Mouse (Mus musculus) heart, embryonic 15.5 days (tissue): Measurements from ENCODE around the gene Nubp1. TPM values are rescaled to one million over a fixed set of nuclear protein-coding genes. Genes with fewer than 3 reads are reported as not detected.

ENCODE experiments used
- ATAC-seq: fragments of 200-750 bp; cut with Nextera tagmentation; replicated peaks from 2 replicates; pipeline ENCODE4 v1.8.0; 2017; ENCODE audit warnings: low read depth, moderate TSS enrichment; ENCODE audit not compliant: insufficient number of reproducible peaks, insufficient read depth, low FRiP score
- H3K27ac ChIP-seq: fragments of 300-500 bp; sonication (generic); 2 replicates; pipeline ENCODE4 v1.5.1; 2015; ENCODE audit warnings: mild to moderate bottlenecking, inconsistent platforms
- H3K27me3 ChIP-seq: fragments of 300-500 bp; sonication (generic); 2 replicates; pipeline ENCODE4 v1.6.1; 2015; ENCODE audit warnings: inconsistent platforms
- H3K36me3 ChIP-seq: fragments of 300-500 bp; sonication (generic); 2 replicates; pipeline ENCODE4 v1.6.1; 2015; ENCODE audit warnings: mild to moderate bottlenecking, inconsistent platforms
- H3K4me1 ChIP-seq: fragments of 300-500 bp; sonication (generic); replicated peaks from 2 replicates; pipeline ENCODE4 v1.6.1; 2015; ENCODE audit warnings: inconsistent platforms
- H3K4me2 ChIP-seq: fragments of 300-500 bp; sonication (generic); 2 replicates; pipeline ENCODE4 v1.6.1; 2015; ENCODE audit warnings: inconsistent platforms, mild to moderate bottlenecking, moderate library complexity
- H3K4me3 ChIP-seq: fragments of 300-500 bp; sonication (generic); 2 replicates; pipeline ENCODE4 v1.5.1; 2015; ENCODE audit warnings: mild to moderate bottlenecking, inconsistent platforms
- H3K9ac ChIP-seq: fragments of 300-500 bp; sonication (generic); 2 replicates; pipeline ENCODE4 v1.6.1; 2015; ENCODE audit warnings: mild to moderate bottlenecking, inconsistent platforms
- H3K9me3 ChIP-seq: fragments of 300-500 bp; sonication (generic); replicated peaks from 2 replicates; pipeline ENCODE4 v1.6.1; 2016; ENCODE audit warnings: inconsistent platforms
- WGBS: fragments of 180-500 bp; shearing (Covaris S2); methylation state at CpG from one replicate; pipeline ENCODE4 v1.1.7; 2015; ENCODE audit warnings: mixed read lengths; 5-methylcytosine and 5-hydroxymethylcytosine counted together
- polyA plus RNA-seq: library from polyadenylated mRNA; unstranded; fragments of >200 nt; fragmentation: Nextera tagmentation; extraction: Ambion mirVana; gene quantifications from 2 replicates; pipeline ENCODE4 v1.2.1, GENCODE M21; 2015

The Nubp1 gene
- polyA plus RNA-seq, 1 experiment from 2014 or later, result 28.7 TPM

DNA sequence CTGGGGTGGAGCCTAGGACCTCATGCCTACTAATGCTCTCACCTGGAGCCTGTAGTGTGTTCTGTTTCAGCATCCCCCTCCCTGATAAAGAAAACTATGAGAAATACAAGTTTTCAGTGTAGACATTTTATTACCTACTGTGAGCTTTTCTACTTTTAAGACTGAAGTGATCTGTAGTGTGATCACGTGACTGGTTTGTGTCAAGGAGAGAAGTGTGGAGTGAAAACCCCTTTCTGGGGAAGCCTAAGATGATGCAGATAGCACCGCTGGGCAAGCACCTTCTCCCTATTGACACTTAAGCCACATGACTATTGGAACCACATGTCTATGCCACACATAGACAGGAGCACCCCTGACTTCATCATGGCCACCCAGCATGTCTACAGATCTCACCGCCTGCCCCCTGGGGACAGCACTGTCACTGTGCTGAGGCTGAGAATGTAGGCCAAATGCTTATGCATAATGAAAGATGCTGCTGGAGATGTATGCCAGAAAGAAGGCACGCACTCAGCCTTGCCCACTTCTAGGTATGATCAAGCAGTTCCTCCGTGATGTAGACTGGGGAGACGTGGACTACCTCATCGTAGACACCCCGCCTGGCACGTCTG is 8.8 kb downstream of the Nubp1 start:
- no peak overlapping the region for H3K27ac ChIP-seq
- H3K4me1 ChIP-seq, result no peaks in the 10 kb centered on the region
- H3K9me3 ChIP-seq, result no peaks in the 10 kb centered on the region
- H3K9ac ChIP-seq, result no peak overlapping the region
- H3K27me3 ChIP-seq, result no peaks in the 10 kb centered on the region
- no peak overlapping the region for H3K4me3 ChIP-seq
- no peak overlapping the region for H3K4me2 ChIP-seq
- no peak for ATAC-seq
- WGBS, result 93% methylated on average over 9 of the region's 9 CpGs
- peaks cover 78% of the 10 kb centered on the region for H3K36me3 ChIP-seq

DNA sequence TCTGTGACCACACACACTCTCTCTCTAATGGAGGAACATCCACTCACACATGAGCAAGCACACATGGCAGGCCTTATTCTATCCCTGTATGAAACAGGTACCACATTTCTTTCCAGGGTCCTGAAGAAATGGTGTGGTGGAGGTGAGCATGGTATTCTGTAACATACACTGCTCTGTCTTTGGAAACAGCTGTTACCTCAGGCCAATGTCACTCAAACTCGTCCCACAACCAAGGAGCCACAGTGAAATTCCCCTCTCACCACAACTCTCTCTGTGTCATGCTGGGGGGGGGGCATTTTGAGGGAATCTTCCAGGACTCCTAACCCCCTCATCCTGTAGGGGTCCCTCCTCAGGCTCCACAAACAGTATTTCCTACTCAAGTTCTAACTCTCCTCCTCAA is 20.2 kb downstream of the Nubp1 start:
- Histone ChIP-seq H3K9me3 (no peaks in the 10 kb centered on the region), H3K4me3 (no peak overlapping the region), H3K36me3 (no peaks in the 10 kb centered on the region), H3K27ac (no peak overlapping the region), H3K4me1 (no peaks in the 10 kb centered on the region), H3K4me2 (no peak overlapping the region), H3K27me3 (no peaks in the 10 kb centered on the region), H3K9ac (no peak overlapping the region)
- ATAC-seq, result no peak
- 72% methylated on average over 1 of the region's 1 CpGs for WGBS

DNA sequence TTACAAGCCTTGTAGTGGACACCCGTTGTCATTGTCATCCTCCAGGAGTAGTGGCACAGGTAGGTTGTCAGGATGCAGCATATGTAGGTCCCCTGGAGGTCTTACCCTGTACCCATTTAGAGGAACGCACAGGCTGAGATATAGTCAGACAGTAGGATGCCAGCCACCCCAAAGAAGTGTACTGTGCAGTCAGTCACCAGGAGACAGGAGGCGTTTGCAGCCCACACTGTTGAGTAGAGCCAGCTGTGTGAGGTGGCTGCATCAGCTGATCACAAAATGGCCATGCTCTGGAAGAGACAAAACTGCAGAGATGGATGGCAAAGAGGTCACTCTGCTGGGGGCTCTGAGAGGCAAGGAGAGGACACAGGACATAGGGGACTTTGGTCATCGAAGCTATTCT is 20.6 kb downstream of the Nubp1 start:
- Histone ChIP-seq H3K4me1 (no peaks in the 10 kb centered on the region), H3K36me3 (no peaks in the 10 kb centered on the region), H3K4me3 (no peak overlapping the region), H3K27ac (no peak overlapping the region), H3K4me2 (no peak overlapping the region), H3K9me3 (no peaks in the 10 kb centered on the region), H3K27me3 (no peaks in the 10 kb centered on the region), H3K9ac (no peak overlapping the region)
- ATAC-seq, result no peak
- WGBS, result 82% methylated on average over 4 of the region's 4 CpGs

DNA sequence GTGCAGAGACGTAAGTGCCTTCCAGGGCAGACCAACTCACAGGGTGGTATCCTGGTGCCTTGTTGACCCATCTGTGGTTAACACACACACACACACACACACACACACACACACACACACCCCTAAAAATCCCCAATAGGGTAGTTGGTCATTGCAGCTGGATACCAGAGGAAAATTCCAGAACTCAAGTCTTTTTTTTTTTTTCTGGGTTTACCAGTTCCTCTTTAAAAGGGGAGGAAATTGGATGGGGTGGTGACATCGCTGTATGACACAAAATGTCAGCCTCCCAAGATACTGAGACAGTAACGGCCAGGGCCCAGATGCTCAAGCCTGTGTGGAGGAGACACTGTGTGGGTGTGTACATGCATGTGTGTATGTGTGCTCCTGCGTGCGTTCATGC is 21.6 kb downstream of the Nubp1 start:
- WGBS, result 73% methylated on average over 5 of the region's 5 CpGs
- no peaks in the 10 kb centered on the region for H3K27me3 ChIP-seq
- H3K4me2 ChIP-seq, result no peak overlapping the region
- H3K4me3 ChIP-seq, result no peak overlapping the region
- no peaks in the 10 kb centered on the region for H3K4me1 ChIP-seq
- ATAC-seq, result no peak
- no peak overlapping the region for H3K9ac ChIP-seq
- H3K9me3 ChIP-seq, result no peaks in the 10 kb centered on the region
- H3K27ac ChIP-seq, result no peak overlapping the region
- no peaks in the 10 kb centered on the region for H3K36me3 ChIP-seq

DNA sequence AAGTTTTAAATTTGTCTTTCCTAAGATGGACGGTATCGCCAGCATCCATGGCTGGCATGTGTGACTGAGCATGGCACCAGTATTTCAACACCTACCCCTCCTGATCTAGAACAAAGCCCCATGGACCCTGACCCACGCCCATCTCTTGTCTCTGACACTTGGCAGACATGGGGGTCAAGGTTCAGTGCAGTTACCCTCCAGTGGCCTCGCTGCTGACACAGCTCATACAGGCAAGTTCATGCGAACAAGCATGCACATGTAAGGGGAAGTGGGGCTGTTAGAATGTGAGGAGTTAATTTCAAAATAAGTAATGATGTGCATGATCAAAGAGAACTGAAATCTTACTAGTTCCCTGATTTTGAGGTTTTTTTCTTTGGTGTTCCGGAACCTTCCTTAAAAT is 24.4 kb downstream of the Nubp1 start:
- no peak overlapping the region for H3K9ac ChIP-seq
- ATAC-seq, result no peak
- no peak overlapping the region for H3K4me3 ChIP-seq
- H3K4me1 ChIP-seq, result no peaks in the 10 kb centered on the region
- H3K4me2 ChIP-seq, result no peak overlapping the region
- no peaks in the 10 kb centered on the region for H3K27me3 ChIP-seq
- no peaks in the 10 kb centered on the region for H3K9me3 ChIP-seq
- H3K36me3 ChIP-seq, result no peaks in the 10 kb centered on the region
- 75% methylated on average over 6 of the region's 6 CpGs for WGBS
- no peak overlapping the region for H3K27ac ChIP-seq

DNA sequence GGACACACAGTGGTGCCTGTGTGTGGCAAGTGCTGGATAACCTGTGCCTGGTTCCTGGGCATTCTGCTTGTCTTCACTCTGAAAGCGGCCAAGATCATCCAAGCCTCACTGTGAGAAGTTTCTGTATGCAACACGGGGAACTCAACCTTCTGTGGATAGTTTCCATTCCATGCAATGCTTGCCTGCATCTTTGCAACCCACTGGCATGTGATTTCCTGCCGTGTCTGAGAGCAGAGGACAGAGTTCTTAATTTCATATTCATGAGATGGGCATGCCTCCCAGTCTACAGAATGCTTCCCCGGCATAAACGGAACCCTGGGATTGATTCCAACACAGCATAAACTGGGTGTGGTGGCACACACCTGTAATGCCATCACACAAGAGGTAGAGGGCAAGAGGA is 26.3 kb downstream of the Nubp1 start:
- Histone ChIP-seq H3K36me3 (no peaks in the 10 kb centered on the region), H3K27ac (no peak overlapping the region), H3K9ac (no peak overlapping the region), H3K9me3 (no peaks in the 10 kb centered on the region), H3K4me2 (no peak overlapping the region), H3K27me3 (no peaks in the 10 kb centered on the region), H3K4me3 (no peak overlapping the region), H3K4me1 (no peaks in the 10 kb centered on the region)
- WGBS, result 82% methylated on average over 5 of the region's 5 CpGs
- ATAC-seq, result no peak

DNA sequence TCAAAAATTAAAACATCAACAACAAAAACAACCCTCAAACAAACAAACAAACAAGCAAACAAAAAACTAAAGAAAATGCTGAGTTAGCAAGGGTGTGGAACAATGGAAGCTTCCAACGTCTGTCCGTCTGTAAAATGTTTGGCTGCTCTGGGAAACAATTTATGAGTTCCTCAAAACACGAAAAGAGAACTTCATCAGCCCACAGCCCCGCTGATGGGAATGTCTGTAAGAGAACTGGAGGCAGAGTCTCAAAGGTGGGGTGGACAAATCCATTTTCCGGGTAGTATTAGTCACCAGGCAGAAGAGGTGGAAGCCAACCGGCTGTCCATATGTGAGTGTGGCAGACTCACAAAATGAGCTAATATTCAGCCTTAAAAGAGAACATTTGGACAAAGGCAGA is 29.6 kb downstream of the Nubp1 start:
- Histone ChIP-seq H3K27ac (no peak overlapping the region), H3K27me3 (no peaks in the 10 kb centered on the region), H3K36me3 (no peaks in the 10 kb centered on the region), H3K9ac (no peak overlapping the region), H3K4me2 (no peak overlapping the region), H3K9me3 (no peaks in the 10 kb centered on the region), H3K4me1 (no peaks in the 10 kb centered on the region), H3K4me3 (no peak overlapping the region)
- ATAC-seq, result no peak
- 85% methylated on average over 6 of the region's 6 CpGs for WGBS

DNA sequence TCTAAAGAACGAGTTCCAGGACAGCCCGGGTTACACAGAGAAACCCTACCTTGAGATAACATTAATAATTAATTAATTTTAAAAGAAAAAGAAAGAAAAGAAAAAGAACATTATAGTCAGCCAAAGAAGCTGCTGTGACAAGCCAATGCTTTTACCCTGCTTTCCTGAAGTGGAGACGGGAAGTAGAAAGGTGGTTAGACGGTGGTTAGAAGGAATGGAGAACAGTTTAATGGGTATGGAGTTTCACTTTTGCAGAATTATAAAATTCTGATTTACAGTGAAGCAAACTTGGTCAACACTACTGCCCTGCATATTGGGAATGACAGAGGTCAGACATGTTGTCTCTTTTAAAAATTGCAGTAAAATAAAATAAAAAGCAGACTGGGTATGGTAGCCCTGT is 30.0 kb downstream of the Nubp1 start:
- H3K4me1 ChIP-seq, result 0 out of 2 replicates have a peak, but pooled peaks cover 2% of the 10 kb centered on the region
- ATAC-seq, result no peak
- H3K9me3 ChIP-seq, result no peaks in the 10 kb centered on the region
- H3K36me3 ChIP-seq, result no peaks in the 10 kb centered on the region
- WGBS, result 82% methylated on average over 4 of the region's 4 CpGs
- no peak overlapping the region for H3K4me2 ChIP-seq
- H3K9ac ChIP-seq, result no peak overlapping the region
- no peak overlapping the region for H3K27ac ChIP-seq
- no peaks in the 10 kb centered on the region for H3K27me3 ChIP-seq
- no peak overlapping the region for H3K4me3 ChIP-seq

- H3K27ac ChIP-seq, result no peak overlapping the region
- no peaks in the 10 kb centered on the region for H3K9me3 ChIP-seq
- no peak overlapping the region for H3K9ac ChIP-seq
- H3K36me3 ChIP-seq, result no peaks in the 10 kb centered on the region
- H3K27me3 ChIP-seq, result no peaks in the 10 kb centered on the region
- no peak for ATAC-seq
- no peak overlapping the region for H3K4me2 ChIP-seq
- no peak overlapping the region for H3K4me3 ChIP-seq
- H3K4me1 ChIP-seq, result peaks cover 14% of the 10 kb centered on the region; the same call in 1 of the 2 replicates
Measured at GRCm38 (mm10) chr16:10443723-10444122, 32.0 kb downstream of the Nubp1 start.

DNA sequence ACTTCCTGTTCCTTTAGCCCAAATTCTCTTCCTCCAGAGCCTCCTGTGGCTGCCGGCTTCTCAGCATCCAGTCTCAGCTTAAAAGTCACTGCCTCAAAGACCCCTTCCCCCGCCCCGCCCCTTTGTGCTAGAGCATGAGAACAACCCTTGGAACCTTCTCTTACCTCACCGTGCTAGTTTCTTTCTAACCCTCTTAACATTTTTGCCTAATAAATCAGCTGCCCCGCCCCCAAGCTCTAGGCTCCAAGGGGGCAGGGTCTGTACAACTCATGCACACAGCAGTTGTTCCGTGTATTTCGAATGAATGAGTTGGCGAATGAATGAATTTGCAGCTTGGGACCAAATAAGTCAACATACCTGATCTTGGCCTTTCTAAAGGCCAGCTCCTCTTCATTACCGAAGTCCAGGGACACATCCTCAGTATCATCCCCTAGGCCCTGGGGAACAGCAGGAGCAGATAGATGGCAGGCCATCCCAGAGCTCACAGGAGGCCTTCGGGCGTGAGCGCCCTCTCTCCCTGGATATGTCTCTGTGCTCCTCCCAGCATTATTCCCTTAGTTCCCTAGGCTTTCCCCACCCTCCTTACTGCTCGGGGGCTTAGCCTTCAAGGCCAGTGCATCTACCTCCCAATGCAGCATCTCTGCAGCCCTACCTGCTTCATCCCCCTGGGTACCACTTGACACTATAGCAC is 35.0 kb downstream of the Nubp1 start:
- Histone ChIP-seq H3K36me3 (no peaks in the 10 kb centered on the region), H3K27ac (0 out of 2 replicates have a peak overlapping the region, but pooled peaks have one; percentile 28), H3K4me3 (peak overlapping the region; percentile 42), H3K4me2 (peak overlapping the region; percentile 51), H3K4me1 (peaks cover 19% of the 10 kb centered on the region), H3K9me3 (no peaks in the 10 kb centered on the region), H3K9ac (no peak overlapping the region), H3K27me3 (no peaks in the 10 kb centered on the region)
- WGBS, result 37% methylated on average over 13 of the region's 13 CpGs
- 0 out of 2 replicates have a peak, but pooled peaks have one; percentile 23 for ATAC-seq

GRCm38 (mm10) chr16:10447264-10447594 is 35.5 kb downstream of the Nubp1 start, which contains the start of gene Tvp23a:
Gene Tvp23a (minus strand): TSS chr16:10447362.
- Histone ChIP-seq H3K4me2 (peak within 1 kb of the TSS; percentile 51), H3K4me1 (peaks cover 24% of the 10 kb centered on the region), H3K4me3 (peak within 1 kb of the TSS; percentile 42), H3K27me3 (no peaks in the 10 kb centered on the region), H3K9me3 (no peaks in the 10 kb centered on the region), H3K36me3 (no peaks in the 10 kb centered on the region), H3K9ac (no peak within 1 kb of the TSS), H3K27ac (0 out of 2 replicates have a peak within 1 kb of the TSS, but pooled peaks have one; percentile 28)
- ATAC-seq, result peak; percentile 80; the same call in 1 of the 2 replicates
- 8% methylated on average over 12 of the region's 12 CpGs for WGBS

DNA sequence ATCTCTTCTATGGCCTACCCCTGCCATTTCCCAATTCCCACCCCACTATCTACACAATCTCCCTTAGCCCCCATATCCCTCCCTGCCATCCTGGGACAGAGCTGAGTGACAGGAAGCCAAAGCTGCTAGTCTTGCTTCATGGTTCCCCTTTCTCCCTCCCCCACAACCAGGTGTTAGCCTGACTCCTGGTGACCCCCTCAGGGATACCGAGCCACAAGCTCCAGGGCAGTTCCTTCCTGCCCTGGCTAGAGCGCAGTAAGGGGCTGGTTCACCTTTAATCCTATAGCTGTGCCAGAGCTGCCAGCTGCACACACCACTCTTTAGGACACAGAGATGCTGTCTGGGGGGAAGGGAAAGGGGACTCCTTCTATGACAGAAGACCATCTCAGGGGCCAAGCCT is 36.0 kb downstream of the Nubp1 start:
- H3K4me3 ChIP-seq, result no peak overlapping the region
- H3K4me2 ChIP-seq, result peak overlapping the region; percentile 51
- H3K36me3 ChIP-seq, result no peaks in the 10 kb centered on the region
- no peak overlapping the region for H3K9ac ChIP-seq
- ATAC-seq, result no peak
- no peak overlapping the region for H3K27ac ChIP-seq
- no peaks in the 10 kb centered on the region for H3K9me3 ChIP-seq
- peaks cover 30% of the 10 kb centered on the region for H3K4me1 ChIP-seq
- WGBS, result 63% methylated on average over 2 of the region's 2 CpGs
- no peaks in the 10 kb centered on the region for H3K27me3 ChIP-seq
